Mouse (Mus musculus): ENCODE data around the gene 1700023F06Rik.

DNA sequence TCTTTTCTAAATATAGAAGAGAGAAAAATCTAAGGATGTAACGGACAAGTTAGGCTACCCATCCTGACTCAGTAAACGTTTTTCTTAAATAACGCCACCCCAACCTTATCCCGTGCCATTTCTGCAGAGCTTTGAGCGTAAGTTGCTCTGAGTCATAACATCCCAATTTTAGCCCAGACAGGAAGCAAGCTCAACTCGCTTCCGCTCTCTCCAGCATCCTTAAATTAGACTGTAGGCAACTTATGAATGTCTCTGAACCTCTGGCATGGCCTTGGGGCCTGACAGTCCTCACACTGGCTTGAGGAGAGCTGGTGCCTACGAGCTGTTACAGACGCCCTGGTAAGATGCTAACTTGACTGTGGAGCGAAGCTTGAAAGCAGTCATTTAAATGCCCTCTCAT, 15.1 kb upstream of the 1700023F06Rik start:
- no peak for TF ChIP-seq ZNF384 (IDR thresholded peaks at IDR 0.05; ENCODE audit: low read depth, low read length)
- TF ChIP-seq MAFK (IDR thresholded peaks at IDR 0.05; ENCODE audit: insufficient read depth, low read depth, low read length) = no peak
- no peak for TF ChIP-seq HCFC1 (IDR thresholded peaks at IDR 0.05; ENCODE audit: borderline replicate concordance, insufficient read depth, low read length)
- no peak for TF ChIP-seq CHD2 (IDR thresholded peaks at IDR 0.05; ENCODE audit: low read depth, low read length)
- no peak for TF ChIP-seq ZC3H11A (IDR thresholded peaks at IDR 0.05; ENCODE audit: borderline replicate concordance, low read depth, low read length)

Data from ES-E14 (cell line).